ENCODE assay signal across 9 mouse cellular contexts in genomic region chr7:62922246-62922645, GRCm38 (mm10).
DNase-seq lines count a peak whose midpoint lies in the region; ATAC-seq and TF ChIP-seq lines count a peak whose summit lies in the region.
"Had no signal": no experiment of that assay in that cellular context is flagged by ENCODE, and none has a peak within 500 bp of the region (broad histone marks: within the 10 kb centered on the region; RNA-seq: fewer than 3 reads in every experiment).

No protein-coding gene starts in this region.

- no peak overlapping the region for H3K27ac ChIP-seq in embryonic facial prominence, embryonic 14.5 days (replicated peaks; ENCODE audit: low read depth, low read length)
- H3K27ac ChIP-seq in heart, embryonic 10.5 days, result no peak overlapping the region
- H3K27ac ChIP-seq: embryonic facial prominence, embryonic 12.5 days had no signal

- no peak overlapping the region for H3K9ac ChIP-seq in embryonic facial prominence, embryonic 14.5 days (ENCODE audit: low read depth, low read length)
- H3K9ac ChIP-seq: embryonic facial prominence, embryonic 12.5 days had no signal

- TF ChIP-seq CTCF in lung, adult 2 months (IDR thresholded peaks at IDR 0.05; ENCODE audit: insufficient read depth, low read length), result no peak

- no peaks in the 10 kb centered on the region for H3K4me1 ChIP-seq in lung, adult 2 months (ENCODE audit: control insufficient read depth, insufficient read depth, low read length)
- H3K4me1 ChIP-seq in embryonic facial prominence, embryonic 14.5 days (ENCODE audit: control insufficient read depth, insufficient read depth, low read length), result no peaks in the 10 kb centered on the region
- no peaks in the 10 kb centered on the region for H3K4me1 ChIP-seq in heart, embryonic 10.5 days
- H3K4me1 ChIP-seq: embryonic facial prominence, embryonic 12.5 days had no signal

- no peak for TF ChIP-seq POLR2A in lung, adult 2 months (IDR thresholded peaks at IDR 0.05; ENCODE audit: borderline replicate concordance, extremely low read depth, low read depth, low read length)

- H3K9me3 ChIP-seq in embryonic facial prominence, embryonic 14.5 days (ENCODE audit: control insufficient read depth, low read length), result no peaks in the 10 kb centered on the region
- no peaks in the 10 kb centered on the region for H3K9me3 ChIP-seq in heart, embryonic 10.5 days
- H3K9me3 ChIP-seq: embryonic facial prominence, embryonic 12.5 days had no signal

- intact Hi-C loops in left cerebral cortex, postnatal 36 days (cut with DNase I), result loop anchor here (5.0 to 10.0 kb wide), 2 partner anchors 290 to 753 kb away; partner anchors contain the start of gene Chrna7

- H3K27me3 ChIP-seq in embryonic facial prominence, embryonic 14.5 days (replicated peaks; ENCODE audit: control insufficient read depth, insufficient read depth, low read length), result no peaks in the 10 kb centered on the region
- no peaks in the 10 kb centered on the region for H3K27me3 ChIP-seq in heart, embryonic 10.5 days (ENCODE audit: insufficient read depth, poor library complexity, severe bottlenecking)
- H3K27me3 ChIP-seq: embryonic facial prominence, embryonic 12.5 days had no signal

- no peaks in the 10 kb centered on the region for H3K36me3 ChIP-seq in embryonic facial prominence, embryonic 14.5 days (ENCODE audit: control insufficient read depth, insufficient read depth, low read length)
- no peaks in the 10 kb centered on the region for H3K36me3 ChIP-seq in heart, embryonic 10.5 days
- H3K36me3 ChIP-seq: embryonic facial prominence, embryonic 12.5 days had no signal

- H3K4me3 ChIP-seq in lung, adult 2 months (replicated peaks; ENCODE audit: extremely low read depth, low read depth, low read length), result no peak overlapping the region
- H3K4me3 ChIP-seq in embryonic facial prominence, embryonic 14.5 days (ENCODE audit: low read depth, low read length), result no peak overlapping the region
- no peak overlapping the region for H3K4me3 ChIP-seq in heart, embryonic 10.5 days
- H3K4me3 ChIP-seq: embryonic facial prominence, embryonic 12.5 days had no signal

- H3K4me2 ChIP-seq in embryonic facial prominence, embryonic 14.5 days (ENCODE audit: low read depth, low read length), result no peak overlapping the region
- H3K4me2 ChIP-seq: embryonic facial prominence, embryonic 12.5 days had no signal

- no peak for ATAC-seq in embryonic facial prominence, embryonic 14.5 days (ENCODE audit: low read depth)

- 0% methylated on average over 1 of the region's 1 CpGs for WGBS in lung, adult 2 months
- 4% methylated on average over 1 of the region's 1 CpGs for WGBS in embryonic facial prominence, embryonic 14.5 days
- WGBS in heart, embryonic 10.5 days, result 3% methylated on average over 1 of the region's 1 CpGs

- peak; percentile 25 for DNase-seq in adrenal gland, postnatal 10 days
- no peak for DNase-seq in adrenal gland, postnatal 4 days (ENCODE audit: low spot score in 2 of 2)
- DNase-seq in lung, postnatal 10 days, result peak; percentile 9
- DNase-seq in lung, adult 2 months, result no peak
- peak; percentile 6 for DNase-seq in embryonic facial prominence, embryonic 14.5 days (ENCODE audit: low spot score)
- DNase-seq in left cerebral cortex, postnatal 36 days (ENCODE audit: low spot score in 2 of 2), result peak; percentile 10 to 26
- DNase-seq in yolk sac, embryonic 10.5 days (ENCODE audit: low spot score), result no peak
- no peak for DNase-seq in heart, embryonic 10.5 days (ENCODE audit: low spot score)

Comparison
In these comparisons a context has a peak if more than half of its experiments do, and no peak if none do; other contexts are left out.
1. DNase-seq: peak in adrenal gland, postnatal 10 days (single experiment), lung, postnatal 10 days (single experiment), embryonic facial prominence, embryonic 14.5 days (single experiment) and left cerebral cortex, postnatal 36 days (2 of 2); none in adrenal gland, postnatal 4 days (0 of 2), lung, adult 2 months (single experiment), yolk sac, embryonic 10.5 days (single experiment) and heart, embryonic 10.5 days (single experiment).